Mouse (Mus musculus): ENCODE measurements around the gene Fam114a1. TPM values are rescaled to one million over a fixed set of nuclear protein-coding genes. Genes with fewer than 3 reads are reported as not detected.

Fam114a1 gene
- polyA plus RNA-seq, 1 experiment from 2014 or later: 12.9 TPM

GRCm38 (mm10) chr5:65062236-65062635, 92.4 kb downstream of the Fam114a1 start:
- Histone ChIP-seq H3K27ac (ENCODE audit: low read length) (no peak overlapping the region), H3K9me3 (replicated peaks; ENCODE audit: control insufficient read depth, low read length) (no peaks in the 10 kb centered on the region), H3K4me1 (ENCODE audit: control insufficient read depth, low read depth, low read length) (no peaks in the 10 kb centered on the region), H3K4me2 (ENCODE audit: low read depth, low read length) (no peak overlapping the region), H3K4me3 (ENCODE audit: low read depth, low read length) (no peak overlapping the region), H3K27me3 (ENCODE audit: control insufficient read depth, insufficient read depth, low read depth, low read length) (no peaks in the 10 kb centered on the region), H3K36me3 (ENCODE audit: control insufficient read depth, insufficient read depth) (no peaks in the 10 kb centered on the region), H3K9ac (ENCODE audit: low read depth, low read length) (no peak overlapping the region)
- no peak for ATAC-seq (ENCODE audit: low read depth)
- 74% methylated on average over 4 of the region's 4 CpGs for WGBS (ENCODE audit: insufficient replicate concordance)

- ATAC-seq (ENCODE audit: low read depth): no peak
- Histone ChIP-seq H3K9me3 (replicated peaks; ENCODE audit: control insufficient read depth, low read length) (no peaks in the 10 kb centered on the region), H3K9ac (ENCODE audit: low read depth, low read length) (no peak overlapping the region), H3K4me1 (ENCODE audit: control insufficient read depth, low read depth, low read length) (no peaks in the 10 kb centered on the region), H3K4me3 (ENCODE audit: low read depth, low read length) (no peak overlapping the region), H3K36me3 (ENCODE audit: control insufficient read depth, insufficient read depth) (no peaks in the 10 kb centered on the region), H3K27ac (ENCODE audit: low read length) (no peak overlapping the region), H3K27me3 (ENCODE audit: control insufficient read depth, insufficient read depth, low read depth, low read length) (no peaks in the 10 kb centered on the region), H3K4me2 (ENCODE audit: low read depth, low read length) (no peak overlapping the region)
- 74% methylated on average over 2 of the region's 2 CpGs for WGBS (ENCODE audit: insufficient replicate concordance)
These were observed 93.4 kb downstream of the Fam114a1 start for GRCm38 (mm10) chr5:65063266-65063665.

GRCm38 (mm10) chr5:65068166-65068565, 98.3 kb downstream of the Fam114a1 start:
- Histone ChIP-seq H3K27me3 (ENCODE audit: control insufficient read depth, insufficient read depth, low read depth, low read length) (no peaks in the 10 kb centered on the region), H3K27ac (ENCODE audit: low read length) (no peak overlapping the region), H3K4me3 (ENCODE audit: low read depth, low read length) (no peak overlapping the region), H3K36me3 (ENCODE audit: control insufficient read depth, insufficient read depth) (no peaks in the 10 kb centered on the region), H3K9ac (ENCODE audit: low read depth, low read length) (no peak overlapping the region), H3K4me2 (ENCODE audit: low read depth, low read length) (no peak overlapping the region), H3K9me3 (replicated peaks; ENCODE audit: control insufficient read depth, low read length) (no peaks in the 10 kb centered on the region), H3K4me1 (ENCODE audit: control insufficient read depth, low read depth, low read length) (no peaks in the 10 kb centered on the region)
- 74% methylated on average over 6 of the region's 6 CpGs for WGBS (ENCODE audit: insufficient replicate concordance)
- ATAC-seq (ENCODE audit: low read depth): no peak

GRCm38 (mm10) chr5:65069872-65070271, 100.0 kb downstream of the Fam114a1 start:
- no peak for ATAC-seq (ENCODE audit: low read depth)
- H3K27ac ChIP-seq (ENCODE audit: low read length): no peak overlapping the region
- no peaks in the 10 kb centered on the region for H3K9me3 ChIP-seq (replicated peaks; ENCODE audit: control insufficient read depth, low read length)
- no peak overlapping the region for H3K4me2 ChIP-seq (ENCODE audit: low read depth, low read length)
- H3K4me1 ChIP-seq (ENCODE audit: control insufficient read depth, low read depth, low read length): no peaks in the 10 kb centered on the region
- no peak overlapping the region for H3K4me3 ChIP-seq (ENCODE audit: low read depth, low read length)
- no peaks in the 10 kb centered on the region for H3K27me3 ChIP-seq (ENCODE audit: control insufficient read depth, insufficient read depth, low read depth, low read length)
- 74% methylated on average over 11 of the region's 11 CpGs for WGBS (ENCODE audit: insufficient replicate concordance)
- H3K9ac ChIP-seq (ENCODE audit: low read depth, low read length): no peak overlapping the region
- no peaks in the 10 kb centered on the region for H3K36me3 ChIP-seq (ENCODE audit: control insufficient read depth, insufficient read depth)

DNA sequence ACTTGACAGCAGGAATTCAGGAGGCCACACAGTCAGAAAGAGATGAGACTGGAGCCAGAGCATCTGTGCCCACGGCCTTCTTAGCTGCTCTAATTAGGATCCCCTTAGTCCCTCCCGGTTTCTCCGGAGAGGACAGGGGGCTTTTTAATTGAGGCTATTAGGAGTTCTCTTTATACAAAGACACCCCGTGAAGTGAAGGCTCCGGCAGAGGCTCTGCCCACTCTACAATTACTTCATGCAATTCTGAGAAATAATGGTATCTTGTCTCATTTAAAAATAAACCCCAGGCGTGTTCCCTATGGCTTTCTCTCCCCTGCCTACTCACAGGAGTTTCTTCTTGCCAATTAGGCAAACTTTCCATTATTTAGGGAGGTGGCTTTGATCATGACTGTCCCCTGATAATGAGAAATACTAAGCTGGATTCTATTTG, 101.8 kb downstream of the Fam114a1 start:
- ATAC-seq (ENCODE audit: low read depth): no peak
- H3K27ac ChIP-seq (ENCODE audit: low read length): no peak overlapping the region
- no peaks in the 10 kb centered on the region for H3K9me3 ChIP-seq (replicated peaks; ENCODE audit: control insufficient read depth, low read length)
- H3K36me3 ChIP-seq (ENCODE audit: control insufficient read depth, insufficient read depth): no peaks in the 10 kb centered on the region
- no peak overlapping the region for H3K4me3 ChIP-seq (ENCODE audit: low read depth, low read length)
- H3K4me1 ChIP-seq (ENCODE audit: control insufficient read depth, low read depth, low read length): no peaks in the 10 kb centered on the region
- no peak overlapping the region for H3K9ac ChIP-seq (ENCODE audit: low read depth, low read length)
- no peak overlapping the region for H3K4me2 ChIP-seq (ENCODE audit: low read depth, low read length)
- 62% methylated on average over 6 of the region's 6 CpGs for WGBS (ENCODE audit: insufficient replicate concordance)
- no peaks in the 10 kb centered on the region for H3K27me3 ChIP-seq (ENCODE audit: control insufficient read depth, insufficient read depth, low read depth, low read length)

GRCm38 (mm10) chr5:65073247-65073646, 103.4 kb downstream of the Fam114a1 start:
- no peak overlapping the region for H3K4me2 ChIP-seq (ENCODE audit: low read depth, low read length)
- WGBS (ENCODE audit: insufficient replicate concordance): 46% methylated on average over 4 of the region's 4 CpGs

GRCm38 (mm10) chr5:65074693-65075092, 104.8 kb downstream of the Fam114a1 start:
- H3K4me3 ChIP-seq (ENCODE audit: low read depth, low read length): no peak overlapping the region
- H3K4me2 ChIP-seq (ENCODE audit: low read depth, low read length): no peak overlapping the region
- H3K9me3 ChIP-seq (replicated peaks; ENCODE audit: control insufficient read depth, low read length): no peaks in the 10 kb centered on the region
- H3K27ac ChIP-seq (ENCODE audit: low read length): no peak overlapping the region
- WGBS (ENCODE audit: insufficient replicate concordance): 57% methylated on average over 7 of the region's 7 CpGs
- H3K4me1 ChIP-seq (ENCODE audit: control insufficient read depth, low read depth, low read length): no peaks in the 10 kb centered on the region
- H3K36me3 ChIP-seq (ENCODE audit: control insufficient read depth, insufficient read depth): no peaks in the 10 kb centered on the region
- H3K27me3 ChIP-seq (ENCODE audit: control insufficient read depth, insufficient read depth, low read depth, low read length): no peaks in the 10 kb centered on the region
- H3K9ac ChIP-seq (ENCODE audit: low read depth, low read length): no peak overlapping the region
- ATAC-seq (ENCODE audit: low read depth): no peak

More at GRCm38 (mm10) chr5:65073247-65073646, 103.4 kb downstream of the Fam114a1 start:
- Histone ChIP-seq H3K4me3 (ENCODE audit: low read depth, low read length) (no peak overlapping the region), H3K27ac (ENCODE audit: low read length) (no peak overlapping the region), H3K4me1 (ENCODE audit: control insufficient read depth, low read depth, low read length) (no peaks in the 10 kb centered on the region), H3K36me3 (ENCODE audit: control insufficient read depth, insufficient read depth) (no peaks in the 10 kb centered on the region), H3K9ac (ENCODE audit: low read depth, low read length) (no peak overlapping the region), H3K9me3 (replicated peaks; ENCODE audit: control insufficient read depth, low read length) (no peaks in the 10 kb centered on the region), H3K27me3 (ENCODE audit: control insufficient read depth, insufficient read depth, low read depth, low read length) (no peaks in the 10 kb centered on the region)
- no peak for ATAC-seq (ENCODE audit: low read depth)

DNA sequence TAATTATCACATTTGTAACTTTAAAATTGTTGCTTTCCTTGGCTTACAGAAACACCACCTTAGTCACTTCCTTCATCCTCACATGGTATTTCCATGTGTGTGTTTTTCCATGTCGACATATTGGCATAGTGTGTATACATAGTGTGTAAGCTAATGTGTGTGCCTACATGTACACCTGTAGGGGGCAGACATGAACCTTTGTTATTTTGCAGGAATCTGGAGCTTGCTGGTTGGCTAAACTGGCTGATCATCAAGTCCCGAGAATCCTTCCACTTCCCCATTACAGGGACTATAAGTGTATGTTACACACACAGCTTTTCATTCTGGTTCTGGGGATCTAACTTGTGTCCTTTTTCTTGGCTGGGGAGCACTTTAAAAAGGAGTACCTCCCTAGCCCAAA, 106.2 kb downstream of the Fam114a1 start:
- WGBS (ENCODE audit: insufficient replicate concordance): 37% methylated on average over 2 of the region's 2 CpGs
- ATAC-seq (ENCODE audit: low read depth): no peak

GRCm38 (mm10) chr5:65076748-65077147, 106.9 kb downstream of the Fam114a1 start:
- H3K27me3 ChIP-seq (ENCODE audit: control insufficient read depth, insufficient read depth, low read depth, low read length): no peaks in the 10 kb centered on the region

More for the DNA sequence above, 106.2 kb downstream of the Fam114a1 start:
- H3K4me1 ChIP-seq (ENCODE audit: control insufficient read depth, low read depth, low read length): no peaks in the 10 kb centered on the region
- H3K27ac ChIP-seq (ENCODE audit: low read length): no peak overlapping the region
- no peaks in the 10 kb centered on the region for H3K9me3 ChIP-seq (replicated peaks; ENCODE audit: control insufficient read depth, low read length)
- H3K9ac ChIP-seq (ENCODE audit: low read depth, low read length): no peak overlapping the region
- H3K27me3 ChIP-seq (ENCODE audit: control insufficient read depth, insufficient read depth, low read depth, low read length): no peaks in the 10 kb centered on the region
- H3K4me2 ChIP-seq (ENCODE audit: low read depth, low read length): no peak overlapping the region
- no peaks in the 10 kb centered on the region for H3K36me3 ChIP-seq (ENCODE audit: control insufficient read depth, insufficient read depth)
- no peak overlapping the region for H3K4me3 ChIP-seq (ENCODE audit: low read depth, low read length)

More at GRCm38 (mm10) chr5:65076748-65077147, 106.9 kb downstream of the Fam114a1 start:
- Histone ChIP-seq H3K9ac (ENCODE audit: low read depth, low read length) (no peak overlapping the region), H3K27ac (ENCODE audit: low read length) (no peak overlapping the region), H3K4me1 (ENCODE audit: control insufficient read depth, low read depth, low read length) (no peaks in the 10 kb centered on the region), H3K36me3 (ENCODE audit: control insufficient read depth, insufficient read depth) (no peaks in the 10 kb centered on the region), H3K4me3 (ENCODE audit: low read depth, low read length) (no peak overlapping the region), H3K4me2 (ENCODE audit: low read depth, low read length) (no peak overlapping the region), H3K9me3 (replicated peaks; ENCODE audit: control insufficient read depth, low read length) (no peaks in the 10 kb centered on the region)
- ATAC-seq (ENCODE audit: low read depth): no peak
- WGBS (ENCODE audit: insufficient replicate concordance): 47% methylated on average over 3 of the region's 3 CpGs
